Comparison of ENCODE assay signal across 13 mouse cellular contexts in the genomic region with DNA sequence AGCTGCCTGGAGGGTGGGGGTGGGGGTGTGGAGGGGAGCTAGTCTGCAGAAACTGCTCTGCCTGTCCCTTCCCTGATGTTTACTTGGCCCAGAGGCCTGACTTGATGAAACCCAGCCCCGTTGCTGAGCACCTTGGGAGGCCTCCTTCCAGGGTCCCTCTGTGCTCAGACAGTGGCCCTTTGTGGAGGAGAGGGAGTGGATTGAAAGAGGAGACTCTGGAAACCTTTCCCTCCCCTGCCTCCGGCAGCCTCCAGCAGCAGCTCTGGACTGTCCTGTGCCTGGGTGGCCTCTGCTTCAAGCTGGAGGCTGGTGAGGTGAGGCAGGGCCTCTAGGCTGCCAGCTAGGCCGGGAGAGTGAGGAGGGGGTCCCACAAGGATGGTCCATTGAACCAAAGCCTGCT. TPM values are rescaled to one million over a fixed set of nuclear protein-coding genes. Genes with fewer than 3 reads are reported as not detected.
DNase-seq lines count a peak whose midpoint lies in the region; ATAC-seq and TF ChIP-seq lines count a peak whose summit lies in the region.
"Had no signal": no experiment of that assay in that cellular context is flagged by ENCODE, and none has a peak within 500 bp of the region (broad histone marks: within the 10 kb centered on the region; RNA-seq: fewer than 3 reads in every experiment).

No protein-coding gene starts in this region.

- TF ChIP-seq POLR2A in brain, embryonic 14.5 days (IDR thresholded peaks at IDR 0.05; ENCODE audit: borderline replicate concordance, extremely low read depth, insufficient read depth, insufficient read length, poor library complexity, severe bottlenecking): no peak

- TF ChIP-seq CTCF in kidney, postnatal 0 days (IDR thresholded peaks at IDR 0.05; ENCODE audit: low read depth): no peak
- no peak for TF ChIP-seq CTCF in brain, embryonic 14.5 days (IDR thresholded peaks at IDR 0.05; ENCODE audit: borderline replicate concordance, extremely low read depth, insufficient read depth, insufficient read length)

- DNase-seq in kidney, postnatal 0 days (ENCODE audit: low spot score): peak; percentile 40
- DNase-seq in kidney, postnatal 10 days: no peak
- peak; percentile 18 for DNase-seq in brain, embryonic 14.5 days (ENCODE audit: low read depth)
- DNase-seq in embryonic facial prominence, embryonic 14.5 days (ENCODE audit: low spot score): peak; percentile 70
- DNase-seq in cerebellum, adult 18-20 months: no peak
- no peak for DNase-seq in gastrocnemius, postnatal 4 days (ENCODE audit: low spot score in 2 of 2)
- DNase-seq: cerebellum, adult 11 months; heart, adult 11 months; heart, postnatal 4 days; right cerebral cortex, postnatal 25 days had no signal

- no peaks in the 10 kb centered on the region for H3K36me3 ChIP-seq in kidney, postnatal 0 days (ENCODE audit: insufficient read depth, low read length)
- no peaks in the 10 kb centered on the region for H3K36me3 ChIP-seq in embryonic facial prominence, embryonic 14.5 days (ENCODE audit: control insufficient read depth, insufficient read depth, low read length)
- no peaks in the 10 kb centered on the region for H3K36me3 ChIP-seq in limb, embryonic 15.5 days

- peak; percentile 43; the same call in 1 of the 2 replicates for ATAC-seq in kidney, postnatal 0 days (replicated peaks; ENCODE audit: low FRiP score, low read depth)
- ATAC-seq in embryonic facial prominence, embryonic 14.5 days (ENCODE audit: low read depth): peak; percentile 93
- ATAC-seq in limb, embryonic 15.5 days (ENCODE audit: insufficient number of reproducible peaks, low FRiP score, low TSS enrichment, low read depth): peak; percentile 63; the same call in 1 of the 2 replicates
- ATAC-seq in frontal cortex, adult (ENCODE audit: low TSS enrichment): no peak

- H3K27ac ChIP-seq in kidney, postnatal 0 days: no peak overlapping the region
- H3K27ac ChIP-seq in embryonic facial prominence, embryonic 14.5 days (replicated peaks; ENCODE audit: low read depth, low read length): peak overlapping the region; percentile 71
- H3K27ac ChIP-seq in limb, embryonic 15.5 days: peak overlapping the region; percentile 77

- 12% methylated on average over 3 of the region's 3 CpGs for WGBS in kidney, postnatal 0 days
- 10% methylated on average over 3 of the region's 3 CpGs for WGBS in embryonic facial prominence, embryonic 14.5 days
- WGBS in limb, embryonic 15.5 days: 16% methylated on average over 3 of the region's 3 CpGs

- no peak overlapping the region for H3K9ac ChIP-seq in kidney, postnatal 0 days (ENCODE audit: low read depth, low read length)
- peak overlapping the region; percentile 38; the same call in 1 of the 2 replicates for H3K9ac ChIP-seq in embryonic facial prominence, embryonic 14.5 days (ENCODE audit: low read depth, low read length)
- H3K9ac ChIP-seq in limb, embryonic 15.5 days: no peak overlapping the region

- no peaks in the 10 kb centered on the region for H3K27me3 ChIP-seq in kidney, postnatal 0 days (ENCODE audit: insufficient read depth, low read length)
- no peaks in the 10 kb centered on the region for H3K27me3 ChIP-seq in embryonic facial prominence, embryonic 14.5 days (replicated peaks; ENCODE audit: control insufficient read depth, insufficient read depth, low read length)
- no peaks in the 10 kb centered on the region for H3K27me3 ChIP-seq in limb, embryonic 15.5 days

- no peak overlapping the region for H3K4me2 ChIP-seq in kidney, postnatal 0 days (ENCODE audit: low read length)
- H3K4me2 ChIP-seq in embryonic facial prominence, embryonic 14.5 days (ENCODE audit: low read depth, low read length): no peak overlapping the region
- no peak overlapping the region for H3K4me2 ChIP-seq in limb, embryonic 15.5 days

- H3K4me1 ChIP-seq in kidney, postnatal 0 days (replicated peaks; ENCODE audit: insufficient read depth, low read length): no peaks in the 10 kb centered on the region
- H3K4me1 ChIP-seq in embryonic facial prominence, embryonic 14.5 days (ENCODE audit: control insufficient read depth, insufficient read depth, low read length): peaks cover 6% of the 10 kb centered on the region; the same call in 1 of the 2 replicates
- peaks cover 12% of the 10 kb centered on the region for H3K4me1 ChIP-seq in limb, embryonic 15.5 days

- no peak overlapping the region for H3K4me3 ChIP-seq in kidney, postnatal 0 days (replicated peaks; ENCODE audit: low read depth, low read length)
- no peak overlapping the region for H3K4me3 ChIP-seq in embryonic facial prominence, embryonic 14.5 days (ENCODE audit: low read depth, low read length)
- no peak overlapping the region for H3K4me3 ChIP-seq in limb, embryonic 15.5 days
- H3K4me3 ChIP-seq: erythroblast, embryonic 14.5 days had no signal

- H3K9me3 ChIP-seq in kidney, postnatal 0 days (replicated peaks; ENCODE audit: low read length): no peaks in the 10 kb centered on the region
- H3K9me3 ChIP-seq in embryonic facial prominence, embryonic 14.5 days (ENCODE audit: control insufficient read depth, low read length): no peaks in the 10 kb centered on the region
- H3K9me3 ChIP-seq in limb, embryonic 15.5 days: no peaks in the 10 kb centered on the region

RNA-seq across cellular contexts. Expression of a gene that starts 13.7 kb away (rescaled TPM):
- 1.6 and 2.0 TPM in 2 replicates for polyA plus RNA-seq in kidney, postnatal 0 days (2015; fragmentation: Nextera tagmentation; extraction: Ambion mirVana)
- 65.2 and 99.5 TPM in 2 replicates for polyA plus RNA-seq in brain, embryonic 14.5 days (2012; rRNA removed)
- 4.0 and 4.7 TPM in 2 replicates for polyA plus RNA-seq in embryonic facial prominence, embryonic 14.5 days (2014; fragmentation: Nextera tagmentation; extraction: Ambion mirVana)
- polyA plus RNA-seq in limb, embryonic 15.5 days (2015; fragmentation: Nextera tagmentation; extraction: Ambion mirVana): 2.6 and 3.1 TPM in 2 replicates
- 10 to 100 TPM; 27.9 to 30.1 TPM for total RNA-seq in gastrocnemius, postnatal 4 days (2021)

Comparison
In these comparisons a context has a peak if more than half of its experiments do, and no peak if none do; other contexts are left out.
1. DNase-seq: peak in kidney, postnatal 0 days (single experiment), brain, embryonic 14.5 days (single experiment) and embryonic facial prominence, embryonic 14.5 days (single experiment); none in kidney, postnatal 10 days (single experiment), cerebellum, adult 18-20 months (0 of 2) and gastrocnemius, postnatal 4 days (0 of 2).
2. RNA of a gene that starts 13.7 kb away (polyA plus RNA-seq): 65.2 to 99.5 TPM in brain, embryonic 14.5 days; 4.0 to 4.7 TPM in embryonic facial prominence, embryonic 14.5 days, 2.6 to 3.1 TPM in limb, embryonic 15.5 days and 1.6 to 2.0 TPM in kidney, postnatal 0 days; every median in the first group is over 10 times any median in the second.